Mouse (Mus musculus) c-Kit-positive CD71-positive TER-119-negative erythroid progenitor cells, embryonic 14.5 days (primary cell): ENCODE data around the gene Capza2.

Source experiments
- DNase-seq: peaks from one replicate; pipeline ENCODE4 v3.0.0-alpha.2; 2013; ENCODE audit warnings: low read depth

The Capza2 gene

GRCm38 (mm10) chr6:17635615-17636284, at the start of gene Capza2:
Gene Capza2, plus strand, starts transcription at chr6:17636234.
- DNase-seq, result no peak

- peak; percentile 40 for DNase-seq
Observed at GRCm38 (mm10) chr6:17589049-17589952, 46.7 kb upstream of the Capza2 start.

GRCm38 (mm10) chr6:17589953-17590627, 45.9 kb upstream of the Capza2 start:
- no peak for DNase-seq

DNA sequence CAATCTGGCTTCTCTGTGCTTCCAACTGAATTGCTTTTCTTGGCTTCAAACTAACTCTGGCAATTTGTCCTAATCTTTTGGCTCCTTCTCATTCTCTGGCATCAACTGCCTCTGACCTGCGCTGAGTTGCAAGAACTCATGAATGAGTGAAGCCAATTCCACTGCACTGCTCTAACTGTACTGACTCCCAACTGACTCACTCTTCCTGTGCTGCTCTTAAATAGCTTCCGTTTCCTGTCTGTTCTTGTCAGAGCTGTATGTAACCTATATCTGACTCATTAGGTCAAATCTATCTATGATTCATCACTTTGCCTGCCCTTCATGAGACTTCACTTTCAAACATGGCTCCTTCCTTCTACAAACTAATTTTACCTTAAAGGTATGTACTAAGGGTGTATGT, 42.1 kb upstream of the Capza2 start:
- no peak for DNase-seq

- DNase-seq, result no peak
Observed at GRCm38 (mm10) chr6:17595712-17596462, 40.1 kb upstream of the Capza2 start.

GRCm38 (mm10) chr6:17599373-17599772, 36.7 kb upstream of the Capza2 start:
- no peak for DNase-seq

DNA sequence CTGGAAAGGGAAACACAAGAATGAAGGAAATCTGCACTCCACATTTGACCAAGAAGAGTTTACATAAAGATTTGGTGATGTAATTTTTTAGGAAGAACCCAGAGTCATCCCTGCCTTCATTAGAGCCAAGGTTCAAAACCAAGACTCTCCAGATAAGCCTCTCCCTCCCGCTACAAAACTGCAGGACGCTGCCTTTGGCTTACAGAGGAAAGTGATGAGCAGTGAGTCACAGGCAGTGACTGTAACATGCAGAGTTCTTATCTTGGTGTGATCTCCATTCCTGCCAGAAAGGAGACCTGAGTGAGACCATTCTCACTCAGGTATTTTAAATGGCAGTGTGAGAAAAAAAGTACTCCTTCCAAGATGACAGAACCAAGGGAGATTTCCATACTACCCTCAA, 34.5 kb upstream of the Capza2 start:
- no peak for DNase-seq

- DNase-seq, result no peak
Observed at GRCm38 (mm10) chr6:17606915-17607314, 29.1 kb upstream of the Capza2 start.

DNA sequence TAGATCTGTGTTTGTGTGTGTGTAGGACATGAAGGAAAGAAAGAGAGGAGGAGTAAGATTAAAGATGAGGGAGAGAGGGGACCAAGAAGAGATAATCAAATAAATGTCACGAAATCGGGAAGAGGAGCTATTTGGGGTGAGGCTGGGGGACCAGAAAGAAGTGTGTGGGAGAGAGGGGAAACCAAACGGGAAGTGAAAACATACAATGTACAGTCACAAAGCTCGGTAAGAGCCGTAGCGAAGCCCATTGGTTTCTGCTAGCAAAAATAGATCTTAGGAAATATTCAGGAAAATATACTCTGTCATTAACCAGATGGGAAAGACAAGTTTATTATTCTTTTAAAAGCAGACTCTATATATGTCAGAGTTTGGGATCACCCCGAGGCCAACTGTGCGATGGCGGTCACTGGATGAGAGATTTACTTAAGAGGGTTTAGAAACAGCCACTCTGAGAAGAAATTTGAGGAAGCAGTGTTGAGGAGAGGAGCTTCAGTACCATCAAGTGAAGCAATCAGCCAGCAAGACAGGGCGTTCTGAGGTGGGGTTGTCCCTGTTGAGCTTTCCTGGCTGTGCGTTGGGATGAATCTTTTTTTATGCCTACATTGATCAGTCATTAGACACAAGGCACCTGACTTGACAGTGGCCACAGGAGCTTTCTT, 24.6 kb upstream of the Capza2 start:
- no peak for DNase-seq

- DNase-seq, result no peak
Observed at GRCm38 (mm10) chr6:17612652-17613051, 23.4 kb upstream of the Capza2 start.

DNA sequence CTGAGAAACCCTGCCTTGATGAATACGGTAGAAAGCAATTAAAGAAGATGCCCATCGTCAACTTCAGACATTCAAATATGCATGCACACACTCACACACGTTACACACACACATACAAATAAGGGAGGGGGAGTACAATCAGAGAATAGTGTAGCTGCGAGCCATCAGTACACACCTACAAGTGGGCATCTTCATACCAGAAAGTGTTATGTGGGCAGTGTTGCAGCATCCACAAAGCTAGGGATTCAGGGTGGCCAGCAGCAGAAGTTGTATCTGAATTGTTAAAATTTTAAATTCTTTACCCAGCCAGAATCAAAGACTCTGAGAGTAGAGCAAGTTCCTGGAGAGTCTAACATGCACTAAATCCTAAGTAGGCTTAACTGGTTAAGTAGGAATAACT, 15.2 kb upstream of the Capza2 start:
- DNase-seq, result no peak

DNA sequence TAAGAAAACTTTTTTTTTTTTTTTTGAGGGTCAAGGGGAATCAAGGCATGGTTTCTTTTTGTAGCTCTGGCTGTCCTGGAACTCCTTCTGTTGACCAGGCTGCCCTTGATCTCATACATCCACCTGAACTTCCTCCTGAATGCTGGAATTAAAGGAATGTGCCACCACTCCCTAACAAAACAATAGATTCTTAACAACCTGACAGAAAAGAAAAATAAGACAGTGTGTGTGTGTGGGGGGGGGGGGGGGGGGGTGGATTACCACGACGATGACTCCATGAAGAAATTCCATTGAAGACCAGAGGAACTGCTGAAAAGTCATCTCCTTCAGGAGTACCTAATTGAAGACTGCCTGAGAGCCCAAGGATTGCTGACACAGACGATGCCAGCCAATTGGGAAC, 14.6 kb upstream of the Capza2 start:
- no peak for DNase-seq

- no peak for DNase-seq
Observed at GRCm38 (mm10) chr6:17628701-17629455, 7.2 kb upstream of the Capza2 start.

DNA sequence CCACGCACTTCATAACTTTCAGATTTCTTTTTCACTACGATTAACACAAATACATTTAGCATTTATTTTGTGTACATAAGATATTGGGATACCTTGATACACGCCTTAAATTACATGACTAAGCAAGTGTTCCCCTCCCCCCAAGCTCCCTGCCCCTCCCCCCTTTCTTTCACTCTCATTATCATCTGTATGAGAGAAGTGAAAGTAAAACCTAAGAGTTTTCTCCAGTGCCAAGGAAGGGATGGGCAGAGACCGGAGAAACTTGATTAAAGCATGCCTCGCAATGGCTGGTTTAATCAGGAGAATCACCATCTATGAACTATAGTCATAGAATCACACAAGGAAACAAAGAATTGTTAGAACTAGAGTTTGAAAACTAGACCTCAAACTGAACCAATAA, 6.3 kb upstream of the Capza2 start:
- DNase-seq, result no peak

GRCm38 (mm10) chr6:17631611-17632010, 4.4 kb upstream of the Capza2 start:
- no peak for DNase-seq

DNA sequence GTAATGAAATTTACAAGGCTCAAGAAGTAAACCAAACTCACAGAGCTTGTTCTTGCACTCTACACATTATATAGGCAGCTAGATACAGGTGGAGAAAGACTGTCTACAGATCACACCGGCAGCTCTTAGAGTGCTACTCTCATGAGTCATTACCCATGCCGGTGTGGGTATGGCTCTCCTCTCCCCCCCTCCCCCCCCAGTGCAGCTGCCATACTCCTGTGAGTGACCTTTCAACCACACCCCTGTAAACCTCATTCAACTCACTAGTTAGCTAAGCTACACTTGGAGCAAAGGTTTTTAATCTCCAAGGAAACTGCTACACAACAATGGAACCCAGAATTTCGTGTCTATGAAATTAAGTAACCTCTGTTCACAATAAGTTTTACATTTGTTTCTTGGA, 2.2 kb upstream of the Capza2 start:
- DNase-seq, result no peak

- DNase-seq, result no peak
Observed at GRCm38 (mm10) chr6:17634992-17635391, 1.0 kb upstream of the Capza2 start.

DNA sequence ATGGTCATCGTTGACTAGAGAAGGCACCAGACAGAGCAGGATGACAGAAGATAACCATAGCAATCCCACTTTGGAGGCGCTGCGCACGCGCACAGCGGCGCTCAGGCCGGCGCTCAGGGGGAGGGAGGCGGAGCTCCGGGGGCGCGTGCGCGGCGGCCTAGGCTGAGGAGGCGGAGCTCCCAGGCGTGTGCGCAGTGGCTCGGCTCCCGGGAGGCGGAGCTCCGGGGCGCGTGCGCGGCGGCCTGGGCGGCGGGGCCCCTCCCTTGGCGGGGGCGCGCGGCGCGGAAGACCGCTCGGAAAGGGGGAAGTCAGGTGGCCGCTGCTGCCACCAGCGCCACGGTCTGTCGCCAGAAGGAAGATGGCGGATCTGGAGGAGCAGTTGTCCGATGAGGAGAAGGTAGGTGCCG, 733 bp downstream of the Capza2 start:
- peak; percentile 86 for DNase-seq

- peak; percentile 36 for DNase-seq
Observed at GRCm38 (mm10) chr6:17637205-17638203, 1.5 kb downstream of the Capza2 start.

- DNase-seq, result no peak
Observed at GRCm38 (mm10) chr6:17640031-17640430, 4.0 kb downstream of the Capza2 start.
